Mouse (Mus musculus) activated CD4-positive, CD25-positive, alpha-beta regulatory T cell, adult 9 weeks (primary cell): ENCODE results near the gene Stk40. TPM values are rescaled to one million over a fixed set of nuclear protein-coding genes. Genes with fewer than 3 reads are reported as not detected.

Source experiments
- polyA plus RNA-seq: library from polyadenylated mRNA; unstranded; fragments of 100-300 nt; shearing (Covaris generic); gene quantifications from one replicate; pipeline ENCODE4 v1.2.1, GENCODE M21; 2017

The Stk40 gene
- polyA plus RNA-seq = 16.0 TPM

GRCm38 (mm10) chr4:126103590-126104068, at the start of gene Stk40:
TSS of gene Stk40 (plus strand) at chr4:126103957.

GRCm38 (mm10) chr4:126058134-126058996, 45.4 kb upstream of the Stk40 start, which contains the start of gene Oscp1:
TSS of gene Oscp1 (plus strand) at chr4:126058565.

GRCm38 (mm10) chr4:126096464-126097111, 7.2 kb upstream of the Stk40 start, which contains the start of gene Lsm10:
TSS of gene Lsm10 (plus strand) at chr4:126096623.

GRCm38 (mm10) chr4:126147533-126148160, 43.9 kb downstream of the Stk40 start, which contains the start of gene Eva1b:
TSS of gene Eva1b (plus strand) at chr4:126147744.

GRCm38 (mm10) chr4:126163067-126163659, 59.4 kb downstream of the Stk40 start, which contains the start of gene Sh3d21:
TSS of gene Sh3d21 (minus strand) at chr4:126163491.

Other genes starting within 250 kb of the Stk40 start
- gene Csf3r, start 79.4 kb upstream of the Stk40 start, polyA plus RNA-seq = not detected
- 80.6 TPM for gene Mrps15, start 57.0 kb upstream of the Stk40 start, polyA plus RNA-seq
- 1.7 TPM for gene Oscp1, start 45.4 kb upstream of the Stk40 start, polyA plus RNA-seq
- 73.4 TPM for gene Lsm10, start 7.3 kb upstream of the Stk40 start, polyA plus RNA-seq
- 40.0 TPM for gene Eva1b, start 43.8 kb downstream of the Stk40 start, polyA plus RNA-seq
- gene Sh3d21, start 59.5 kb downstream of the Stk40 start, polyA plus RNA-seq = 1.1 TPM
- 249 TPM for gene Thrap3, start 98.8 kb downstream of the Stk40 start, polyA plus RNA-seq
- gene Map7d1, start 152.4 kb downstream of the Stk40 start, polyA plus RNA-seq = 4.2 TPM
- gene Trappc3, start 158.4 kb downstream of the Stk40 start, polyA plus RNA-seq = 107 TPM
- gene Col8a2, start 182.8 kb downstream of the Stk40 start, polyA plus RNA-seq = not detected
- 22.4 TPM for gene Adprhl2, start 217.7 kb downstream of the Stk40 start, polyA plus RNA-seq
- gene Tekt2, start 221.7 kb downstream of the Stk40 start, polyA plus RNA-seq = 0.35 TPM